Mouse (Mus musculus) heart, embryonic 10.5 days (tissue): Measurements from ENCODE around the gene Btbd35f11. TPM values are rescaled to one million over a fixed set of nuclear protein-coding genes. Genes with fewer than 3 reads are reported as not detected.
"Not testable (repeated sequence)": the region's sequence is repeated elsewhere in the genome, so short reads cannot be mapped to it uniquely, and the experiment has no call there.

Experiments
- DNase-seq: peaks from one replicate; pipeline ENCODE4 v3.0.0-alpha.2; 2017; ENCODE audit warnings: low spot score
- H3K27ac ChIP-seq: fragments of 300-500 bp; sonication (generic); 2 replicates; pipeline ENCODE4 v1.5.1; 2016; ENCODE audit warnings: mild to moderate bottlenecking
- H3K27me3 ChIP-seq: fragments of 300-500 bp; sonication (generic); 2 replicates; pipeline ENCODE4 v1.6.1; 2016; ENCODE audit warnings: mild to moderate bottlenecking; ENCODE audit not compliant: poor library complexity, insufficient read depth, severe bottlenecking
- H3K36me3 ChIP-seq: fragments of 300-500 bp; sonication (generic); 2 replicates; pipeline ENCODE4 v1.6.1; 2016; ENCODE audit warnings: mild to moderate bottlenecking, moderate library complexity
- H3K4me1 ChIP-seq: fragments of 300-500 bp; sonication (generic); 2 replicates; pipeline ENCODE4 v1.6.1; 2016; ENCODE audit warnings: mild to moderate bottlenecking
- H3K4me3 ChIP-seq: fragments of 300-500 bp; sonication (generic); 2 replicates; pipeline ENCODE4 v1.5.1; 2016; ENCODE audit warnings: mild to moderate bottlenecking, moderate library complexity
- H3K9me3 ChIP-seq: fragments of 300-500 bp; sonication (generic); 2 replicates; pipeline ENCODE4 v1.6.1; 2016; ENCODE audit warnings: mild to moderate bottlenecking, moderate library complexity
- WGBS: fragments of 180-500 bp; shearing (Covaris S2); methylation state at CpG from one replicate; pipeline ENCODE4 v1.1.7; 2016; 5-methylcytosine and 5-hydroxymethylcytosine counted together
- polyA plus RNA-seq: library from polyadenylated mRNA; unstranded; fragments of >200 nt; fragmentation: Nextera tagmentation; extraction: Ambion mirVana; gene quantifications from 2 replicates; pipeline ENCODE4 v1.2.1, GENCODE M21; 2016

Btbd35f11 gene
- not detected in 2 replicates for polyA plus RNA-seq

DNA sequence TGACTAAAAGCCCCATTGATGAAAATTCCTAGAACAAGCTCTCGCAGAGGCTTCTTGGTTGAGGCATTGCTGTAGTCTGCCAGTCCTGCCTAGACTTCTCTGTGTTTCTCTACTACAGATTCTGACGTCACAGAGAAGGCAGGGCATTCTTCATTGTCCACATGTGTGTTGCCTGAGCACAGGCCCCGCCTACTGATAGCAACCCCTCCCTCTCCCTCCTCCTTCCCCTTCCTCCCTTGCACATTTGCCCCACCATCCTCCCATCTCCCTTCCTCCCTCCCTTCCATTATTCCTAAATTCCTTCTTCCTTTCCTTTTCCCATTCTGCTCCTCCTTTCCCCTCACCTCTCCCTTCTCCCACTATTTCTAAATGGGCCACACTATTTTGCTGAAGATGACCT is at the start of gene Btbd35f11:
Gene Btbd35f11 (minus strand): TSS at position 101 of the 400 bp plus-strand sequence.
- H3K4me1 ChIP-seq, H3K36me3 ChIP-seq, DNase-seq, H3K27ac ChIP-seq, H3K9me3 ChIP-seq, H3K27me3 ChIP-seq, H3K4me3 ChIP-seq: not testable (repeated sequence)
- 57% methylated on average over 2 of the region's 3 CpGs for WGBS

DNA sequence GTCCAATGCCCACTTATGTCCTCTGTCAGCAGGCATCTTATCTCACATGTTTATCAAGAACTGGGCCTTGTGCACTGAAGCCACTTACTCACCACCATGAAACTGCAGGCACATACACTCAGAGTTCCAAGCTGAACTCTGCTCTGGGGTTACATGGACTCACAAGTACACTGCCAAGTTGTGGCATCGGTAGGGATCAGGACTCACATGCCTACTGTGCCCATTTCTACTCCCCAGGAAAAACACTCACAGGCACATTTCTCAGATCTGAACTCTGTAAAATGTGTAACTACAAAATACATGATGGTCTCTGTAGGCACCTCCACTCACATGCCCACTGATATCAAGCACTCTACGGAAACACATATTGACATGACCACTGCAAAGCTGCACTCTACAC is 33.5 kb downstream of the Btbd35f11 start:
- not testable (repeated sequence) for DNase-seq, H3K4me1 ChIP-seq, H3K4me3 ChIP-seq, H3K9me3 ChIP-seq, H3K36me3 ChIP-seq, H3K27me3 ChIP-seq, H3K27ac ChIP-seq
- WGBS = 91% methylated on average over 1 of the region's 2 CpGs

Other genes starting within 250 kb of the Btbd35f11 start
- gene Btbd35f24, start 247.9 kb downstream of the Btbd35f11 start, polyA plus RNA-seq = not detected in 2 replicates